Mouse (Mus musculus) CH12.LX (cell line): ENCODE results near the gene Gm20388.

Source experiments
- CHD1 ChIP-seq: IDR thresholded peaks from 2 replicates; pipeline ENCODE4 v1.6.1; 2012; ENCODE audit warnings: low read depth, low read length, improper control_type of control experiment, inconsistent platforms
- CTCF ChIP-seq, 2 experiments: IDR thresholded peaks in 1 of 2; conservative IDR thresholded peaks in 1 of 2; 2 replicates each; pipeline ENCODE4 v1.5.1; 2011 to 2012; ENCODE audit warnings: low read depth in 2 of 2, low read length in 2 of 2, improper control_type of control experiment in 1 of 2, inconsistent platforms in 1 of 2, mild to moderate bottlenecking in 1 of 2, moderate library complexity in 1 of 2
- JUN ChIP-seq: IDR thresholded peaks from 2 replicates; pipeline ENCODE4 v1.6.1; 2011; ENCODE audit warnings: low read depth, mild to moderate bottlenecking, low read length, improper control_type of control experiment, moderate library complexity; ENCODE audit not compliant: insufficient read depth
- KAT2A ChIP-seq: IDR thresholded peaks from 2 replicates; pipeline ENCODE4 v1.6.1; 2012; ENCODE audit warnings: low read length, improper control_type of control experiment, inconsistent platforms; ENCODE audit not compliant: insufficient replicate concordance
- MAFK ChIP-seq: IDR thresholded peaks from 2 replicates; pipeline ENCODE4 v1.6.1; 2011; ENCODE audit warnings: low read length, improper control_type of control experiment; ENCODE audit not compliant: insufficient replicate concordance
- MYC ChIP-seq: IDR thresholded peaks from 2 replicates; pipeline ENCODE4 v1.6.1; 2011; ENCODE audit warnings: low read depth, mild to moderate bottlenecking, improper control_type of control experiment, low read length
- NELFE ChIP-seq: IDR thresholded peaks from 2 replicates; pipeline ENCODE4 v1.6.1; 2011; ENCODE audit warnings: low read depth, low read length, improper control_type of control experiment
- POLR2A ChIP-seq: IDR thresholded peaks from 2 replicates; pipeline ENCODE4 v1.6.1; 2011; ENCODE audit warnings: low read depth, mild to moderate bottlenecking, improper control_type of control experiment, low read length
- POLR2AphosphoS2 ChIP-seq: IDR thresholded peaks from 2 replicates; pipeline ENCODE4 v1.6.1; 2011; ENCODE audit warnings: low read depth, low read length, improper control_type of control experiment
- TCF12 ChIP-seq: IDR thresholded peaks from 2 replicates; pipeline ENCODE4 v1.6.1; 2014; ENCODE audit warnings: low read depth, mild to moderate bottlenecking, inconsistent platforms, low read length, improper control_type of control experiment
- USF1 ChIP-seq: IDR thresholded peaks from 2 replicates; pipeline ENCODE4 v1.6.1; 2014; ENCODE audit warnings: low read depth, mild to moderate bottlenecking, inconsistent platforms, low read length, improper control_type of control experiment
- USF2 ChIP-seq: conservative IDR thresholded peaks from 2 replicates; pipeline ENCODE4 v1.6.1; 2011; ENCODE audit warnings: low read depth, low read length, improper control_type of control experiment
- ZNF384 ChIP-seq: IDR thresholded peaks from 2 replicates; pipeline ENCODE4 v1.6.1; 2012; ENCODE audit warnings: low read depth, low read length, improper control_type of control experiment, inconsistent platforms

GRCm38 (mm10) chr8:122679325-122679920, 2768.8 kb downstream of the Gm20388 start:
- TF ChIP-seq NELFE (no peak), CTCF (conservative IDR thresholded peaks at IDR 0.05 in 1 of 2, IDR thresholded peaks at IDR 0.05 in 1 of 2; ENCODE audit: low read depth in 2 of 2, low read length in 2 of 2) (no peak), POLR2A (0 out of 2 replicates have a peak, but pooled peaks have one; percentile 5), USF1 (no peak), JUN (no peak), USF2 (no peak), POLR2AphosphoS2 (no peak), KAT2A (no peak), ZNF384 (no peak), TCF12 (no peak), CHD1 (no peak), MYC (no peak), MAFK (no peak)
